Mouse (Mus musculus): ENCODE measurements around the gene Tacc2.

The Tacc2 gene

GRCm38 (mm10) chr7:130621953-130622352 is 44.7 kb downstream of the Tacc2 start:
- no peak for DNase-seq

DNA sequence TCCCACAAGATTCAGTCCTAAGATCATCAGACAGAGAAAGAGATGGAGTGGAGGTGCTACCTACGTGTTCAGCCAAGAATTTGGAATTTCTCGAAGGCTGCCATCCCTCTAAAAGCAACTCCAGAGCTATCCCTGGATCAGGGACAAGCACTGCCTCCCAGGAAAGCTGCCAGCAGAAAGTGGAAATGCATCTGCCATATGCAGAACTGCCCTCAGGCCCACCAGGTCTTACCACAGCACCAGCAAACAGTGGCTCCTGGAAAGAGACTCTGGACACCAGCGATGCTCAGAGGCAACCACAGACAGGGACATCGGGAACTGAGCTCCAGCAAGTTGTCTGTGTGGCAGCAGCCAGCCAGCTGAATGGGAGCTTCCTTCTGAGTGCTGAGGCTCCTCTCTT is 45.1 kb downstream of the Tacc2 start:
- no peak for DNase-seq

- no peak for DNase-seq
Measured at GRCm38 (mm10) chr7:130624299-130624698, 47.1 kb downstream of the Tacc2 start.

DNA sequence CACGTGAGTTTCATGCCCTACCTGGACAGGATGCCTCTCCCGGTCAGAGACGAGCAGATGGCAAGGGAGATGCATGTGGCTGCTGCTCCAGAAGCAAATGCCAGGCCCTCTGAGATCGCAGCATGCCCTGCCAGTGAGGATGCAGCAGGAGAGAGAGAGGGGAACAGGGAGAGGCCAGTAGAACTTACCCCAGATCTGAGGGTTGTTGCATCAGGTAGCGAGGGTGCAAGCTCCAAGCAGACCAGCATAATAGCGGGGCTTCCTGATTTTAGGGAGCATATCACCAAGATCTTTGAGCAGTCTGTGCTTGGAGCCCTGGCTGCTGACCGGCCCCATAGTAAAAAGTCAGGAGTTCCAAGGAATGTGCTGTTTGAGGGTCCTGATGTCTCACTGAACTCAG is 48.1 kb downstream of the Tacc2 start:
- no peak for DNase-seq

- no peak for DNase-seq
Measured at GRCm38 (mm10) chr7:130628601-130629000, 51.4 kb downstream of the Tacc2 start.

- DNase-seq = no peak
Measured at GRCm38 (mm10) chr7:130629999-130630398, 52.8 kb downstream of the Tacc2 start.

DNA sequence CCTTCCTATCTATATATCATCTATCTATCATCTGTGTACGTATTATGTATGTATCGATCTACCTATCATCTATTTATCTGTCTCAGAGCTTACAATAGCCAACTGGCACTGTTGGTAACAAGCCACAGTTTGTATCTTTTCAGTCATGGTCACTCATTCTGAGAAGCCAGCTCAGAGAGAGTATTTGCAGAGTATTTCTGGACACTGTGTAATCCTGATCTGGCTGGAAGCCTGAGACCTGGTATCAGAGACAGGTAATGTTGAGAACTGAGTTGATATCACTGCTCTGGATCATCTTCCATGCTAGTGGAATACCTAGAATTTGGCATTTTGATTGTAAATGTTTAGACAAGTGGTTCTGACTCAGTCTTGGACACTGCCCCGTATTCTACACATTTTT is 53.7 kb downstream of the Tacc2 start:
- no peak for DNase-seq

- DNase-seq = peak; percentile 46 to 47
Measured at GRCm38 (mm10) chr7:130631553-130632378, 54.5 kb downstream of the Tacc2 start.

- no peak for DNase-seq
Measured at GRCm38 (mm10) chr7:130632379-130632732, 55.1 kb downstream of the Tacc2 start.

DNA sequence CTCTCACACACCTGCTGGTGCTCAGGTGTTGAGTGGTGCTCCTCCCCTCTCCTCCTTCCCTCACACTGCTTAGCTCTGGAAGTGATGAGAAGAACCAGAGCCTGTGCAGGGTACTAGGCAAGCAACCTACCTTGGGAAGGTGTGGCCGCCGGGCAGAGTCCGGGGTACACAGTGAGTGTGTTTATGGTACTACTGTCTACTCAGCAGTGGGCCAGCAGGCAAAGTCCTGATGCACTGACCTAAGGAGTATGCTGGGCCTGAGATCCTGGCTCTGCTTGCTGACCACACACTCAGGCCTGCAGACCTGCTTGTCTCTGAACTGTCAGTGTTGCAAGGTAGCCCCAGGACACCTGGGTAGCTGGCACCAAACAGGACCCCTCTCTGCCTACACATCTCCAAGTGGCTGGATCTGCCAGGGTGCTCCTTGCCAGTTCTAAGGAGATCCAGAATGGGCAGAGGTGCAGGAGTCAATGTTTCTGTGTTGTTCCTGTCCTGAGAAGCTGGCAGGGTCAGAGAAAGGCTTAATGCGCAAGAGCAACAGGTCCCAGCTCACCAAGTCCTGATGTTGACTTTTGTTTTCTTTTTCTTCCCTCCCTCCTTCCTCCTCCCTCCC is 57.1 kb downstream of the Tacc2 start:
- no peak for DNase-seq

GRCm38 (mm10) chr7:130635212-130635611 is 58.0 kb downstream of the Tacc2 start:
- DNase-seq = no peak

DNA sequence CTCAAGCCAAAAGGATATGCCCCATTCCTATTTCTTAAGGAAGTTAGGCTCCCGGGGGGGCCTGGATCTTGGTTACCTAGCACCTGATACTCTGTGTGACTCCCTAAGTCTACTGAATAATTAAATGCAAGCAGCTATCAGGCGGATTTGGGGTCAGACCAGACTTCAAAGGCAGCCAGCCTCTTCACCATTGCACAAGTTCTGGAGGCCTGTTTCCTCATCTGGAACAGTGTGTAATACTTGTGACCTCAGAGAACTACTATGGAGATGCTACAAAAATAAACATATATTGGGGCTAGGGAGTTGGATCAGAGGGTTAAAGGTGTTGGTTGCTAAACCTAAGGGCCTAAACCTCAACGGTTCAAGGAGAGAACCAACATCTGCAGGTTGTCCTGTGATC is 59.0 kb downstream of the Tacc2 start:
- DNase-seq = peak; percentile 38 to 65

GRCm38 (mm10) chr7:130636902-130637301 is 59.7 kb downstream of the Tacc2 start:
- peak in 1 of 2 experiments; percentile 46 for DNase-seq

DNA sequence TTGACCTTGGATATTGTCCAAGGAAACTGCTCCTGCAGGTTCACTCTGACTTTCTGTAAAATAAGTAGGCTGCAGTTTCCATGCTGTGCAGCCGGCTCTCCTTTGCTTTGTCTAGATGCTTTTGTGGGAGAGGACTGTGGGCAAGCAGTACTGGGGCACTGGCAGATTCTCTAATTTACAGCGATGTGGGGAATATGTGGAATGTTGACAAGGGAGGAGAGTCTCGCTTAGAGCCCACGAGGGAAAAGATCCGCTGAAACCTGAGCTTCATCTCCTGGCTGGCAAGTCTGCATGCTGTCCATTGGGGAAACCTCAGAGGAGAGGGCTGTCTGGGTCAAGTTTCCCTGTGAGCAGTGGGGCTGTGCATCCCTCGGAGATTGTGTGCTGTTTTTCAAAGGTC is 60.6 kb downstream of the Tacc2 start:
- DNase-seq = no peak

GRCm38 (mm10) chr7:130640681-130641080 is 63.4 kb downstream of the Tacc2 start:
- DNase-seq = peak; percentile 81 to 86

- peak in 1 of 2 experiments; percentile 32 for DNase-seq
Measured at GRCm38 (mm10) chr7:130645332-130645993, 68.2 kb downstream of the Tacc2 start.

DNA sequence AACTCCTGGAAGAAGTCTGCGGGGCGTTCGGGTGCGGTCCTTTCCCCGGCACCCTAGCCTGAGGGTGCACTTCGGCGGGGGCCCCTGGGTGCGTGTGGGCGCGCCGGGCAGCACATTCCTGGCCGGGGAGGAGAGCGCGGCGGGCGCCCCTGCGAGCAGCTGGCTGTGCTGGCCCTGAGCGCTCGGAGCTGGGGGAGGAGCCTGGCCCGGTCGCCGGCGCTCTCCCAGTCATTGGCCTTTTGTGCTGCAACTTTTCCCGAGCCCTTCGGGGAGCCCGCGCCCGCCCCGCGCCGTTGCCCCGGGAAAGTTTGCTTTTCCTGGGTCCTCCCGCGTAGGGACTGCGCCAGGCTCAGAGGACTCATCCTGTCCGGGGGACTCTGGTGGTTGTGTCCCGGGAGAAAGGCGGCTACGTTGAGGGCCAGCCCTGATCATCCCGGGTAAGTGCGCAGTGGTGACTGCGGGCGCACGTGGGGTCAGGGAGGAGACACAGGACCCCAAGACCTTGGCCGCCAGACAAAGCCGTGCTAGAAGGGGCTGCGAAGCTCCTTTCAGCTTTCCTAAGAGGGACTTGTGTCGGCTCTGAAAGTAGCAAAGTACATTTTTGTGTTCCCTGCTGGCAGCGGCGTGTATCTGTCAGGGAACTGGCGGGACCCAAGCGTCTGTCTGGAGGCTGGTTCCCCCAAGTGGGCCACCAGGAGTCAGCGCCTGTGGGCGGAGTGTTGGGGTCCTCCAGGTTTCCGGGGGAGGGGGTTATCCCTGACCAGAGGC is 68.9 kb downstream of the Tacc2 start:
- DNase-seq = peak; percentile 86 to 88

GRCm38 (mm10) chr7:130646762-130647139 is 69.5 kb downstream of the Tacc2 start:
- peak; percentile 91 to 92 for DNase-seq

GRCm38 (mm10) chr7:130648061-130648460 is 70.8 kb downstream of the Tacc2 start:
- peak; percentile 45 to 67 for DNase-seq

GRCm38 (mm10) chr7:130649257-130649656 is 72.0 kb downstream of the Tacc2 start:
- DNase-seq = peak; percentile 37 to 46

DNA sequence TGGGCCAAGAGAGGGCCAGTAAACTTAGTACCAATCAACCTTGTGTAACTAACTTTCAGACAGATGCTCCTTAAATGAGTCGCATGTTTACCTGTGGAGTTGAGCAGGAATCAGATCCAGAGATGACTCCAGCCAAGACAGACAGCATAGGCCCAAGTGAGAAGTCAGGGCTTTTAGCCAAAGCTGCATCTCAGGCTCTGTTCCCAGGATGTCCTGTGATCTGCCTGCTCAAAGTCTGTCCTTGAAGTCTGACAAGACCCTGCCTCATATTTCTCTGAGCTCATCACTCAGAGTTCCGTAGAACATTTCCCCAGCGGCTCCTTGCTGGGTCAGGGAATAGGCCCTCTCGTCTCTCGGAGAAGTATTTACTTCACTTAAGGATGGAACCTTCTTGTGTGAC is 73.4 kb downstream of the Tacc2 start:
- no peak for DNase-seq

- DNase-seq = no peak
Measured at GRCm38 (mm10) chr7:130653036-130653555, 75.9 kb downstream of the Tacc2 start.

GRCm38 (mm10) chr7:130654562-130654961 is 77.3 kb downstream of the Tacc2 start:
- DNase-seq = peak; percentile 52 to 53

Data from lung, adult 18-20 months (tissue).